Mouse (Mus musculus): ENCODE data around the gene Ireb2. TPM values are rescaled to one million over a fixed set of nuclear protein-coding genes. Genes with fewer than 3 reads are reported as not detected.

The Ireb2 gene
- polyA plus RNA-seq, 1 experiment from 2014 or later, result 32.1 TPM

- WGBS, result 52% methylated on average over 2 of the region's 2 CpGs
- H3K4me2 ChIP-seq (ENCODE audit: low read depth, low read length), result peak overlapping the region; percentile 87
- no peak for ATAC-seq (ENCODE audit: low read depth)
Observed at GRCm38 (mm10) chr9:54918191-54918590, 54.6 kb downstream of the Ireb2 start.

DNA sequence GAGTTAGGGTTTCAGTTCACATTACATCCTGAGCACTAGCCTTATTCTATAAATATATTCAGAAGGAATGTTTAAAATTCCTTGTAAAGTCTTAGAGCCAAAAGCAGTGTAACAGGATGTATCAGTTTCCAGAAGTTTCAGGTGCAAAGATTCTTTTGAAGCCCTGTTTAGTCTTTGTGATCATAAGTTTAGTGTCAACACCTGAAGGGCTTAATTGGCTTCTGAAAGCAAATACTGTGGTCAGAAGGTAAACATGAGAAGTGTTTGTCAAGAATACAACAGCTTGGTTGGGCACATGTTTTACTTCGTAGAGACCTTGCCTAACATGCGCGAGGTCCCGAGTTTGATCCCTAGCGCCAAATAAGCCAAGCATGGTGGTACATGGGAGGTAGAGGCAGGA is 55.2 kb downstream of the Ireb2 start:
- no peak overlapping the region for H3K4me2 ChIP-seq (ENCODE audit: low read depth, low read length)
- no peak overlapping the region for H3K4me3 ChIP-seq (ENCODE audit: low read length)
- ATAC-seq (ENCODE audit: low read depth), result no peak
- H3K4me1 ChIP-seq (replicated peaks; ENCODE audit: control insufficient read depth, insufficient read depth, low read length), result peaks cover 11% of the 10 kb centered on the region
- 67% methylated on average over 5 of the region's 5 CpGs for WGBS
- H3K36me3 ChIP-seq (ENCODE audit: control insufficient read depth, insufficient read depth, low read length), result peaks cover 5% of the 10 kb centered on the region; the same call in 1 of the 2 replicates
- H3K9ac ChIP-seq (ENCODE audit: low read length), result no peak overlapping the region
- 0 out of 2 replicates have a peak, but pooled peaks cover 2% of the 10 kb centered on the region for H3K9me3 ChIP-seq (ENCODE audit: control insufficient read depth, low read length)
- H3K27me3 ChIP-seq (ENCODE audit: control insufficient read depth, insufficient read depth, low read depth, low read length), result no peaks in the 10 kb centered on the region
- H3K27ac ChIP-seq (ENCODE audit: low read length), result no peak overlapping the region

More at GRCm38 (mm10) chr9:54918191-54918590, 54.6 kb downstream of the Ireb2 start:
- Histone ChIP-seq H3K4me3 (ENCODE audit: low read length) (no peak overlapping the region), H3K4me1 (replicated peaks; ENCODE audit: control insufficient read depth, insufficient read depth, low read length) (peaks cover 11% of the 10 kb centered on the region), H3K9ac (ENCODE audit: low read length) (peak overlapping the region; percentile 35; the same call in 1 of the 2 replicates), H3K9me3 (ENCODE audit: control insufficient read depth, low read length) (0 out of 2 replicates have a peak, but pooled peaks cover 2% of the 10 kb centered on the region), H3K27ac (ENCODE audit: low read length) (no peak overlapping the region), H3K27me3 (ENCODE audit: control insufficient read depth, insufficient read depth, low read depth, low read length) (no peaks in the 10 kb centered on the region), H3K36me3 (ENCODE audit: control insufficient read depth, insufficient read depth, low read length) (peaks cover 5% of the 10 kb centered on the region; the same call in 1 of the 2 replicates)

- Histone ChIP-seq H3K36me3 (ENCODE audit: control insufficient read depth, insufficient read depth, low read length) (peaks cover 5% of the 10 kb centered on the region; the same call in 1 of the 2 replicates), H3K4me2 (ENCODE audit: low read depth, low read length) (no peak overlapping the region), H3K4me1 (replicated peaks; ENCODE audit: control insufficient read depth, insufficient read depth, low read length) (peaks cover 11% of the 10 kb centered on the region), H3K4me3 (ENCODE audit: low read length) (no peak overlapping the region), H3K27me3 (ENCODE audit: control insufficient read depth, insufficient read depth, low read depth, low read length) (no peaks in the 10 kb centered on the region), H3K27ac (ENCODE audit: low read length) (no peak overlapping the region), H3K9ac (ENCODE audit: low read length) (no peak overlapping the region), H3K9me3 (ENCODE audit: control insufficient read depth, low read length) (0 out of 2 replicates have a peak, but pooled peaks cover 2% of the 10 kb centered on the region)
- no peak for ATAC-seq (ENCODE audit: low read depth)
- WGBS, result 50% methylated on average over 4 of the region's 4 CpGs
Observed at GRCm38 (mm10) chr9:54919946-54920345, 56.4 kb downstream of the Ireb2 start.

DNA sequence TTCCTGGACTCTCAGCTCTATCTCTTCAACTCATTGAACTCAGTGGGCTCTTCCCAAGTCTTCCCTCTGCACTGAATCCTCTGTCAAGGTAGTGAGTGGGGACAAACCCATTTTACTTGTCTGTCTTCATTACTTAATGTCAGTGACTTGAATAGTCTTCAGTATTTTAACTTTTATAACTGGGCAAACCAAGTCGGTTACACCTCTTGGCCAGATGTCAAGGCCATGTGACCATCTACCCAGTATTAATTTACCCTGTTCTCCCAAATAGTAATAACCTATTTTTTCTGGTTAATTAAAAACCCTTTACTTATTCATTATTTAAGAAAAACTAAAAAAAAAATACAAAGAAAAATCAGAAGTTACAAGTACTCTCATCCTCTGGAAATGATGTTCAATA is 67.2 kb downstream of the Ireb2 start:
- no peaks in the 10 kb centered on the region for H3K4me1 ChIP-seq (replicated peaks; ENCODE audit: control insufficient read depth, insufficient read depth, low read length)
- WGBS, result 92% methylated on average over 1 of the region's 1 CpGs
- no peaks in the 10 kb centered on the region for H3K27me3 ChIP-seq (ENCODE audit: control insufficient read depth, insufficient read depth, low read depth, low read length)
- no peaks in the 10 kb centered on the region for H3K9me3 ChIP-seq (ENCODE audit: control insufficient read depth, low read length)
- no peak overlapping the region for H3K27ac ChIP-seq (ENCODE audit: low read length)
- H3K4me3 ChIP-seq (ENCODE audit: low read length), result no peak overlapping the region
- no peak overlapping the region for H3K9ac ChIP-seq (ENCODE audit: low read length)
- no peak for ATAC-seq (ENCODE audit: low read depth)
- H3K36me3 ChIP-seq (ENCODE audit: control insufficient read depth, insufficient read depth, low read length), result no peaks in the 10 kb centered on the region
- H3K4me2 ChIP-seq (ENCODE audit: low read depth, low read length), result no peak overlapping the region

- H3K36me3 ChIP-seq (ENCODE audit: control insufficient read depth, insufficient read depth, low read length), result no peaks in the 10 kb centered on the region
- H3K4me2 ChIP-seq (ENCODE audit: low read depth, low read length), result no peak overlapping the region
- no peaks in the 10 kb centered on the region for H3K9me3 ChIP-seq (ENCODE audit: control insufficient read depth, low read length)
- no peak overlapping the region for H3K9ac ChIP-seq (ENCODE audit: low read length)
- no peak overlapping the region for H3K4me3 ChIP-seq (ENCODE audit: low read length)
- no peak overlapping the region for H3K27ac ChIP-seq (ENCODE audit: low read length)
- H3K4me1 ChIP-seq (replicated peaks; ENCODE audit: control insufficient read depth, insufficient read depth, low read length), result no peaks in the 10 kb centered on the region
- no peak for ATAC-seq (ENCODE audit: low read depth)
- whole genome bisulfite sequencing, result 4% methylated on average over 1 of the region's 1 CpGs
- H3K27me3 ChIP-seq (ENCODE audit: control insufficient read depth, insufficient read depth, low read depth, low read length), result no peaks in the 10 kb centered on the region
Observed at GRCm38 (mm10) chr9:54931765-54932164, 68.2 kb downstream of the Ireb2 start.

GRCm38 (mm10) chr9:54932379-54932778 is 68.8 kb downstream of the Ireb2 start:
- no peak for ATAC-seq (ENCODE audit: low read depth)
- 73% methylated on average over 2 of the region's 2 CpGs for WGBS

DNA sequence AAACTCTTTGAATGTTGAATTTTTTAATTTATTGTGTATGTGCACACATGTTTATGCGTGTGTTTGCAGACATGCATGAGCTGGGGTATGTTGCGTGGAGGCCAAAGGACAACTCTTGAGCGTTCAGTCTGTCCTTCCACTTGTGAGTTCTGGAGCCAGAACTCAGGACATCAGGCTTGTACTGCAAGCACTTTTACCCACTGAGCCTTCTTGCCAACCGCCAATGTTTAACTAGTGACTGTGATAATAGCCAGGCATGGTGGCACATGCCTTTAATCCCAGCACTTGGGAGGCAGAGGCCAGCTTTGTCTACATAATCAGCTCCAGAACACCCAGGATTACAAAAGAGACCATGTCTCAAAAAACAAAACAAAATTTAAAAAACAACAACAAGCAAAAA is 78.5 kb downstream of the Ireb2 start:
- Histone ChIP-seq H3K27ac (ENCODE audit: low read length) (no peak overlapping the region), H3K4me3 (ENCODE audit: low read length) (no peak overlapping the region), H3K36me3 (ENCODE audit: control insufficient read depth, insufficient read depth, low read length) (no peaks in the 10 kb centered on the region), H3K9ac (ENCODE audit: low read length) (no peak overlapping the region), H3K4me2 (ENCODE audit: low read depth, low read length) (no peak overlapping the region), H3K27me3 (ENCODE audit: control insufficient read depth, insufficient read depth, low read depth, low read length) (no peaks in the 10 kb centered on the region), H3K9me3 (ENCODE audit: control insufficient read depth, low read length) (no peaks in the 10 kb centered on the region), H3K4me1 (replicated peaks; ENCODE audit: control insufficient read depth, insufficient read depth, low read length) (no peaks in the 10 kb centered on the region)
- no peak for ATAC-seq (ENCODE audit: low read depth)
- 84% methylated on average over 4 of the region's 4 CpGs for WGBS

More at GRCm38 (mm10) chr9:54932379-54932778, 68.8 kb downstream of the Ireb2 start:
- no peak overlapping the region for H3K9ac ChIP-seq (ENCODE audit: low read length)
- H3K4me1 ChIP-seq (replicated peaks; ENCODE audit: control insufficient read depth, insufficient read depth, low read length), result no peaks in the 10 kb centered on the region
- no peaks in the 10 kb centered on the region for H3K27me3 ChIP-seq (ENCODE audit: control insufficient read depth, insufficient read depth, low read depth, low read length)
- H3K27ac ChIP-seq (ENCODE audit: low read length), result no peak overlapping the region
- H3K4me2 ChIP-seq (ENCODE audit: low read depth, low read length), result no peak overlapping the region
- no peak overlapping the region for H3K4me3 ChIP-seq (ENCODE audit: low read length)
- H3K9me3 ChIP-seq (ENCODE audit: control insufficient read depth, low read length), result no peaks in the 10 kb centered on the region
- H3K36me3 ChIP-seq (ENCODE audit: control insufficient read depth, insufficient read depth, low read length), result no peaks in the 10 kb centered on the region

GRCm38 (mm10) chr9:54944467-54944866 is 80.9 kb downstream of the Ireb2 start:
- Histone ChIP-seq H3K9ac (ENCODE audit: low read length) (no peak overlapping the region), H3K4me3 (ENCODE audit: low read length) (no peak overlapping the region), H3K4me2 (ENCODE audit: low read depth, low read length) (no peak overlapping the region), H3K36me3 (ENCODE audit: control insufficient read depth, insufficient read depth, low read length) (no peaks in the 10 kb centered on the region), H3K27me3 (ENCODE audit: control insufficient read depth, insufficient read depth, low read depth, low read length) (no peaks in the 10 kb centered on the region), H3K4me1 (replicated peaks; ENCODE audit: control insufficient read depth, insufficient read depth, low read length) (no peaks in the 10 kb centered on the region), H3K27ac (ENCODE audit: low read length) (no peak overlapping the region), H3K9me3 (ENCODE audit: control insufficient read depth, low read length) (no peaks in the 10 kb centered on the region)
- WGBS, result 55% methylated on average over 2 of the region's 2 CpGs
- ATAC-seq (ENCODE audit: low read depth), result no peak

DNA sequence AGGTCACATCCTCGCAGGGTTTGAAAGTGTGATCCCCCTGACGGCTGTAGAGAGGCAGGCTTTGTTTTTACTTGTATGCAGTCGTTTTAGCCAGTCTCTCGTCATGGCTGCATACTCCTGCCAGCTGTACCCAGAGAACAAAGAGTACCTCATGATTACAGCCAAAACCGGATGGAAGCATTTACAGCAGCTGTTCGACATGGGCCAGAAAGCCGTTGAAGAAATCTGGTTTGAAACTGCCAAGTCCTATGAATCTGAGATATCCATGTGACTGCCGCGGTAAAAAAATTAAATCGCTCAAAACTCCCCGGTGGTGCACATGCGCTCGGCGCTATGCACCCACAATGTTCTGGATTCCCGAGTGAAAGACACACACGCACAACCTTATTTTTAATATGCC is 82.7 kb downstream of the Ireb2 start:
- no peaks in the 10 kb centered on the region for H3K9me3 ChIP-seq (ENCODE audit: control insufficient read depth, low read length)
- no peaks in the 10 kb centered on the region for H3K27me3 ChIP-seq (ENCODE audit: control insufficient read depth, insufficient read depth, low read depth, low read length)
- WGBS, result 66% methylated on average over 16 of the region's 16 CpGs
- no peak for ATAC-seq (ENCODE audit: low read depth)
- H3K9ac ChIP-seq (ENCODE audit: low read length), result no peak overlapping the region
- no peak overlapping the region for H3K4me3 ChIP-seq (ENCODE audit: low read length)
- H3K36me3 ChIP-seq (ENCODE audit: control insufficient read depth, insufficient read depth, low read length), result no peaks in the 10 kb centered on the region
- H3K4me1 ChIP-seq (replicated peaks; ENCODE audit: control insufficient read depth, insufficient read depth, low read length), result peaks cover under 1% of the 10 kb centered on the region
- H3K27ac ChIP-seq (ENCODE audit: low read length), result no peak overlapping the region
- no peak overlapping the region for H3K4me2 ChIP-seq (ENCODE audit: low read depth, low read length)

DNA sequence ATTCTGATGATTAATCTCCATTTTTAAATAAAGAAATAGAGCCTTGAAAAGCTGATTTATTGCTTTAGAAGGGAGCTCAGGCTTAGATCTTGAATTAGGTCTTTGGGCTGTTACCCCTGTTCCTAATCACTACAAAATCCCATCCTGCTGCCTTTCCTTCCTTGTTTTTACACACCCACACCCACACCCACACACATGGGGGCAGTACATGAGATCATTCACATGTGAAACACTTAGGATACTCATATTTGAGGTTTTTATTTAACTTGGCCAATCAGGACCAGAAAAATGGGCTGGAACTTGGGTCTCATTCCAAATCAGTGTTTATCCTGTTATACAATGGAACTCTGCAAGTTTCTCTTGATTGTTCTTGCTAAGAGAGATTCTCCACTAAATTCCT is 85.9 kb downstream of the Ireb2 start:
- Histone ChIP-seq H3K4me2 (ENCODE audit: low read depth, low read length) (no peak overlapping the region), H3K27me3 (ENCODE audit: control insufficient read depth, insufficient read depth, low read depth, low read length) (no peaks in the 10 kb centered on the region), H3K27ac (ENCODE audit: low read length) (no peak overlapping the region), H3K4me3 (ENCODE audit: low read length) (no peak overlapping the region), H3K9me3 (ENCODE audit: control insufficient read depth, low read length) (no peaks in the 10 kb centered on the region), H3K36me3 (ENCODE audit: control insufficient read depth, insufficient read depth, low read length) (peaks cover 7% of the 10 kb centered on the region), H3K4me1 (replicated peaks; ENCODE audit: control insufficient read depth, insufficient read depth, low read length) (peaks cover 12% of the 10 kb centered on the region), H3K9ac (ENCODE audit: low read length) (no peak overlapping the region)
- no peak for ATAC-seq (ENCODE audit: low read depth)

Data from lung, embryonic 16.5 days (tissue).